Mouse (Mus musculus) embryonic facial prominence, embryonic 12.5 days (tissue): ENCODE results near the gene Gnpda2. TPM values are rescaled to one million over a fixed set of nuclear protein-coding genes. Genes with fewer than 3 reads are reported as not detected.

Experiments used
- polyA plus RNA-seq: library from polyadenylated mRNA; unstranded; fragments of >200 nt; fragmentation: Nextera tagmentation; extraction: Ambion mirVana; gene quantifications from 2 replicates; pipeline ENCODE4 v1.2.1, GENCODE M21; 2016

The Gnpda2 gene
- polyA plus RNA-seq, 1 experiment from 2014 or later = 37.5 TPM

Other genes starting within 250 kb of the Gnpda2 start
- 0.22 TPM in 1 of 2 replicates, not detected in the other for gene Yipf7, start 49.7 kb downstream of the Gnpda2 start, polyA plus RNA-seq
- gene Guf1, start 35.4 kb downstream of the Gnpda2 start, polyA plus RNA-seq = 79.7 and 79.9 TPM in 2 replicates